Mouse (Mus musculus): ENCODE measurements at regions not wholly inside any gene's neighbourhood (a gene's known extent, or its start where the extent isn't known, plus 50 kb on each side); places are given as distances from the start of the nearest gene placed in this dataset.

- ATAC-seq (replicated peaks; ENCODE audit: low FRiP score, low TSS enrichment, poor library complexity, severe bottlenecking): no peak
These were observed 96.7 kb upstream of the Fam174b start for GRCm38 (mm10) chr7:73643306-73643992.

- no peak for ATAC-seq (replicated peaks; ENCODE audit: low FRiP score, low TSS enrichment, poor library complexity, severe bottlenecking)
These were observed 98.6 kb upstream of the Chd2 start for GRCm38 (mm10) chr7:73640194-73640593.

- ATAC-seq (replicated peaks; ENCODE audit: low FRiP score, low TSS enrichment, poor library complexity, severe bottlenecking): no peak
These were observed 96.1 kb upstream of the Chd2 start for GRCm38 (mm10) chr7:73637810-73638125.

- ATAC-seq (replicated peaks; ENCODE audit: low FRiP score, low TSS enrichment, poor library complexity, severe bottlenecking): no peak
These were observed 95.6 kb upstream of the Chd2 start for GRCm38 (mm10) chr7:73637101-73637809.

- no peak for ATAC-seq (replicated peaks; ENCODE audit: low FRiP score, low TSS enrichment, poor library complexity, severe bottlenecking)
These were observed 93.8 kb upstream of the Chd2 start for GRCm38 (mm10) chr7:73635422-73635821.

- no peak for ATAC-seq (replicated peaks; ENCODE audit: low FRiP score, low TSS enrichment, poor library complexity, severe bottlenecking)
These were observed 89.2 kb upstream of the Chd2 start for GRCm38 (mm10) chr7:73630790-73631189.

GRCm38 (mm10) chr7:73629182-73629581 is 87.6 kb upstream of the Chd2 start:
- ATAC-seq (replicated peaks; ENCODE audit: low FRiP score, low TSS enrichment, poor library complexity, severe bottlenecking): no peak

- ATAC-seq (replicated peaks; ENCODE audit: low FRiP score, low TSS enrichment, poor library complexity, severe bottlenecking): peak; percentile 91
These were observed 86.4 kb upstream of the Chd2 start for GRCm38 (mm10) chr7:73628071-73628470.

- no peak for ATAC-seq (replicated peaks; ENCODE audit: low FRiP score, low TSS enrichment, poor library complexity, severe bottlenecking)
These were observed 84.7 kb upstream of the Chd2 start for GRCm38 (mm10) chr7:73626291-73626690.

- no peak for ATAC-seq (replicated peaks; ENCODE audit: low FRiP score, low TSS enrichment, poor library complexity, severe bottlenecking)
These were observed 84.0 kb upstream of the Chd2 start for GRCm38 (mm10) chr7:73625651-73626050.

- no peak for ATAC-seq (replicated peaks; ENCODE audit: low FRiP score, low TSS enrichment, poor library complexity, severe bottlenecking)
These were observed 83.4 kb upstream of the Chd2 start for GRCm38 (mm10) chr7:73624992-73625391.

GRCm38 (mm10) chr7:73624093-73624600 is 82.5 kb upstream of the Chd2 start:
- ATAC-seq (replicated peaks; ENCODE audit: low FRiP score, low TSS enrichment, poor library complexity, severe bottlenecking): no peak

GRCm38 (mm10) chr7:73622468-73622867 is 80.8 kb upstream of the Chd2 start:
- ATAC-seq (replicated peaks; ENCODE audit: low FRiP score, low TSS enrichment, poor library complexity, severe bottlenecking): no peak

- ATAC-seq (replicated peaks; ENCODE audit: low FRiP score, low TSS enrichment, poor library complexity, severe bottlenecking): no peak
These were observed 78.7 kb upstream of the Chd2 start for GRCm38 (mm10) chr7:73620341-73620740.

- ATAC-seq (replicated peaks; ENCODE audit: low FRiP score, low TSS enrichment, poor library complexity, severe bottlenecking): no peak; the same call in 1 of the 2 replicates
These were observed 77.3 kb upstream of the Chd2 start for GRCm38 (mm10) chr7:73618758-73619416.

- peak; percentile 82 for ATAC-seq (replicated peaks; ENCODE audit: low FRiP score, low TSS enrichment, poor library complexity, severe bottlenecking)
These were observed 76.5 kb upstream of the Chd2 start for GRCm38 (mm10) chr7:73617910-73618757.

- ATAC-seq (replicated peaks; ENCODE audit: low FRiP score, low TSS enrichment, poor library complexity, severe bottlenecking): peak; percentile 23; the same call in 1 of the 2 replicates
These were observed 75.6 kb upstream of the Chd2 start for GRCm38 (mm10) chr7:73616971-73617906.

GRCm38 (mm10) chr7:73616015-73616414 is 74.4 kb upstream of the Chd2 start:
- no peak for ATAC-seq (replicated peaks; ENCODE audit: low FRiP score, low TSS enrichment, poor library complexity, severe bottlenecking)
